Mouse (Mus musculus) common myeloid progenitor, adult 5-6 weeks (primary cell): ENCODE measurements around the gene Cnpy3. TPM values are rescaled to one million over a fixed set of nuclear protein-coding genes. Genes with fewer than 3 reads are reported as not detected.

Experiments used
- ATAC-seq: replicated peaks from 2 replicates; pipeline ENCODE4 v1.8.0; 2016; ENCODE audit warnings: low read depth, mild to moderate bottlenecking, moderate TSS enrichment, inconsistent platforms; ENCODE audit not compliant: poor library complexity, severe bottlenecking
- total RNA-seq: library from RNA; stranded (forward); fragments of 200-1000, 187-1606 nt; gene quantifications from 2 replicates; pipeline ENCODE4 v1.2.3, GENCODE M21; 2017

Cnpy3 gene
- total RNA-seq, 1 experiment from 2014 or later = 76.0 TPM

DNA sequence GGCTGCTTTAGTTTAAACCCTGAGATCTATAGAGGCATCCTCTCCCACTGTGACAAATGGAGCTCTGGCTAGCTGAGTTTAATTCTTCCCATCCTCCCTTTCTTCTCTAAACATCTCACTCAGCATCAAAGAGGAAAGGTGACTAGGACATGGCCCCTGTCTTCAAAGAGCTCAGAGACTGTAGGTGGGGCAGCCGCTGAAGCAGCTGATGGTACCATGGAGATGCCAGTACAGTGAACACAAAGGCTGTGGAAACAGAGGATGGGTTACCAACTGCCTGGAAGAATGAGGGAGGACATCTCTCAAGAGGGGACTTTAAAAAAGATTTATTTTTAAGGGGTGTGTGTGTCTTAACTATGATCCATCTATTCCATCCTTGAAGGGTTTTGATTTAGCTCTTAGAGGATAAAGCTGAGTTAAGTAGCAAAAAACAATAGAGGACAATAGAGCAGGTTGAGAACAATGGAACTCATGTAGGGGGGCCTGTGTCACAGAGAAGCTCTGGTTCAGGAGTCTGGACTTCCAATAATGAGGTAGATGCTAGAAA, 57.4 kb downstream of the Cnpy3 start:
- no peak for ATAC-seq

DNA sequence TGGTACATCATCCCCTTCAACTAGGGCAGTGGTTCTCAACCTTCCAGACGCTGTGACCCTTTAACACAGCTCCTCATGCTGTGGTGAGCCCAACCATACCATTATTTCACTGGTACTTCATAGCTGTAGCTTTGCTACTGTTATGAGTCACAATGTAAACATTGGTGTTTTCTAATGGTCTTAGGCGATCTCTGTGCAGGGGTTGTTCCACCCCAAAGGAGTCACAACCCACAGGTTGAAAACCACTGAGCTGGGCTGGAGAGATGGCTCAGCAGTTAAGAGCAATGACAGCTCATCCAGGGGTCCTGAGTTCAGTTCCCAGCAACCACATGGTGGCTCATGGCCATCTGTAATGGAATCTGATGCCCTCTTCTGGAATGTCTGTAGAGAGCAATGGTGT, 60.6 kb downstream of the Cnpy3 start:
- ATAC-seq = no peak

DNA sequence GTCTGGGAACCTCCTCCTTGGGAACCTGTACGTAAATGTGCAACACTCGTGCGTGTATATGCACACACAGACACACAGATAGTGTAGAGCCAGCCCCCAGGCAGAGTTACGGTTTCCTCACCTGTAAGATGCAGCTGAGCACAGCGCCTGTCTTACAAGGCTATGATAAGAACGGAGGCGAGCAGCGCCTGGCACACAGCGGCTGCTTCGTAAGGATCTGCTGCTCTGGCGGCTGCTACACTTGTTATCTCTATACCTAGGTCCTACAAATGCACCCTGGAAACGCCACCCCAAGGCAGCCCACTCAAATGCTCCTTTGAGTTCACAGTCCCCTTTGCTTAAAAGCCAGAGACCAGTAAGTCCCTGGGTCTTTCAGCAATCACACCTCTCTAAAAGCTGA, 61.3 kb downstream of the Cnpy3 start:
- no peak for ATAC-seq

DNA sequence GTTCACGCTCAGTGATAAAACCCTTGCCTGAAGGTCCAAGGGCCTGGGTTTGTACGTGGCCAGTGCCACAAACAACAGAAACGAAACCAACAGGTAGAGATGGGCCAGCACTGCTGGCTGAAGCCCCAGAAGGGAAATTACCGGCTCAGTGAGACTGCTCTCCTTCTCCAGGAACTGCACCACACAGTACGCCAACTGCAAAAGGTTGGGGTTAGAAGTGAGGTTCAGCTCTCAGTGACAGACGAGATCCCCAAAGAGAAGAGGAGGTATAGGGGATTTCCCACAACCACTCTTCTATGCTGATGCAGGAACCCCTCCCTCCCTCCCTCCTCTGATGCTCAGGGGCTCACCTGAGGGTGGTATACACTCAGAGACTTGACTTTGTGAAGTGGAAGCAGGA, 66.1 kb downstream of the Cnpy3 start:
- ATAC-seq = no peak

Other genes starting within 250 kb of the Cnpy3 start
- gene Cul9, start 205.8 kb downstream of the Cnpy3 start, total RNA-seq = 17.3 and 21.2 TPM in 2 replicates
- gene Srf, start 196.0 kb downstream of the Cnpy3 start, total RNA-seq = 32.5 and 35.4 TPM in 2 replicates
- gene Ptk7, start 122.7 kb downstream of the Cnpy3 start, total RNA-seq = 5.7 and 6.7 TPM in 2 replicates
- 6.1 and 6.9 TPM in 2 replicates for gene Klc4, start 106.2 kb downstream of the Cnpy3 start, total RNA-seq
- gene Mrpl2, start 106.0 kb downstream of the Cnpy3 start, total RNA-seq = 102 and 113 TPM in 2 replicates
- gene Cul7, start 101.9 kb downstream of the Cnpy3 start, total RNA-seq = 13.8 and 22.7 TPM in 2 replicates
- gene Rrp36, start 77.9 kb downstream of the Cnpy3 start, total RNA-seq = 46.2 and 51.9 TPM in 2 replicates
- 63.6 and 86.9 TPM in 2 replicates for gene Mea1, start 73.4 kb downstream of the Cnpy3 start, total RNA-seq
- 29.1 and 37.0 TPM in 2 replicates for gene Klhdc3, start 71.3 kb downstream of the Cnpy3 start, total RNA-seq
- gene Ppp2r5d, start 47.1 kb downstream of the Cnpy3 start, total RNA-seq = 41.7 and 45.4 TPM in 2 replicates
- gene Pex6, start 40.8 kb downstream of the Cnpy3 start, total RNA-seq = 10.3 and 17.7 TPM in 2 replicates
- not detected in 2 replicates for gene Gnmt, start 23.0 kb downstream of the Cnpy3 start, total RNA-seq
- gene Ptcra, start 11.5 kb upstream of the Cnpy3 start, total RNA-seq = not detected in 2 replicates
- gene 2310039H08Rik, start 20.4 kb upstream of the Cnpy3 start, total RNA-seq = 15.3 and 16.2 TPM in 2 replicates
- gene Rpl7l1, start 30.5 kb upstream of the Cnpy3 start, total RNA-seq = 129 and 146 TPM in 2 replicates
- gene Bicral, start 106.3 kb upstream of the Cnpy3 start, total RNA-seq = 43.2 and 55.4 TPM in 2 replicates
- 12.3 and 16.9 TPM in 2 replicates for gene Tbcc, start 138.5 kb upstream of the Cnpy3 start, total RNA-seq
- gene Prph2, start 158.2 kb upstream of the Cnpy3 start, total RNA-seq = not detected in 2 replicates